Mouse (Mus musculus) stomach, embryonic 16.5 days (tissue): ENCODE results near the gene Tph1. TPM values are rescaled to one million over a fixed set of nuclear protein-coding genes. Genes with fewer than 3 reads are reported as not detected.

Experiments used
- ATAC-seq: fragments of 200-750 bp; cut with Nextera tagmentation; 2 replicates; pipeline ENCODE4 v1.8.0; 2017; ENCODE audit warnings: moderate number of reproducible peaks, moderate TSS enrichment; ENCODE audit not compliant: insufficient read depth, low FRiP score
- H3K27ac ChIP-seq: fragments of 300-500 bp; sonication (generic); 2 replicates; pipeline ENCODE4 v1.5.1; 2014; ENCODE audit warnings: low read length
- H3K27me3 ChIP-seq: fragments of 300-500 bp; sonication (generic); 2 replicates; pipeline ENCODE4 v1.6.1; 2014; ENCODE audit warnings: low read length, control low read depth, mixed read lengths; ENCODE audit not compliant: control insufficient read depth, insufficient read depth
- H3K36me3 ChIP-seq: fragments of 300-500 bp; sonication (generic); 2 replicates; pipeline ENCODE4 v1.6.1; 2014; ENCODE audit warnings: low read length; ENCODE audit not compliant: control insufficient read depth, insufficient read depth
- H3K4me1 ChIP-seq: fragments of 300-500 bp; sonication (generic); 2 replicates; pipeline ENCODE4 v1.6.1; 2014; ENCODE audit warnings: low read length, control low read depth, mixed read lengths; ENCODE audit not compliant: control insufficient read depth, insufficient read depth
- H3K4me2 ChIP-seq: fragments of 300-500 bp; sonication (generic); 2 replicates; pipeline ENCODE4 v1.6.1; 2014; ENCODE audit warnings: low read depth, low read length, mixed read lengths
- H3K4me3 ChIP-seq: fragments of 300-500 bp; sonication (generic); replicated peaks from 2 replicates; pipeline ENCODE4 v1.5.1; 2014; ENCODE audit warnings: mild to moderate bottlenecking, low read length
- H3K9ac ChIP-seq: fragments of 300-500 bp; sonication (generic); 2 replicates; pipeline ENCODE4 v1.6.1; 2014; ENCODE audit warnings: low read length
- H3K9me3 ChIP-seq: fragments of 300-500 bp; sonication (generic); replicated peaks from 2 replicates; pipeline ENCODE4 v1.6.1; 2016; ENCODE audit warnings: low read length, control low read depth; ENCODE audit not compliant: control insufficient read depth
- WGBS: fragments of 180-500 bp; shearing (Covaris S2); extraction: QIAGEN DNeasy Blood & Tissue Kit; methylation state at CpG from one replicate; pipeline ENCODE4 v1.1.7; 2014; 5-methylcytosine and 5-hydroxymethylcytosine counted together
- polyA plus RNA-seq: library from polyadenylated mRNA; unstranded; fragments of >200 nt; fragmentation: Nextera tagmentation; extraction: Ambion mirVana; gene quantifications from 2 replicates; pipeline ENCODE4 v1.2.1, GENCODE M21; 2015

Tph1 gene
- polyA plus RNA-seq, 1 experiment from 2014 or later, result 1.0 TPM

- H3K4me2 ChIP-seq, result no peak overlapping the region
- H3K36me3 ChIP-seq, result no peaks in the 10 kb centered on the region
- no peaks in the 10 kb centered on the region for H3K27me3 ChIP-seq
- WGBS, result 55% methylated on average over 6 of the region's 6 CpGs
- ATAC-seq, result no peak
- no peaks in the 10 kb centered on the region for H3K9me3 ChIP-seq
- no peaks in the 10 kb centered on the region for H3K4me1 ChIP-seq
- H3K27ac ChIP-seq, result no peak overlapping the region
- H3K4me3 ChIP-seq, result no peak overlapping the region
- no peak overlapping the region for H3K9ac ChIP-seq
These were observed 59.9 kb downstream of the Tph1 start for GRCm38 (mm10) chr7:46612421-46612937.

GRCm38 (mm10) chr7:46611970-46612369, 60.4 kb downstream of the Tph1 start:
- H3K4me2 ChIP-seq, result no peak overlapping the region
- no peaks in the 10 kb centered on the region for H3K27me3 ChIP-seq
- no peak overlapping the region for H3K27ac ChIP-seq
- H3K36me3 ChIP-seq, result no peaks in the 10 kb centered on the region
- H3K4me3 ChIP-seq, result no peak overlapping the region
- H3K4me1 ChIP-seq, result no peaks in the 10 kb centered on the region
- no peak for ATAC-seq
- H3K9ac ChIP-seq, result no peak overlapping the region
- 70% methylated on average over 9 of the region's 9 CpGs for WGBS
- no peaks in the 10 kb centered on the region for H3K9me3 ChIP-seq

- H3K4me2 ChIP-seq, result no peak overlapping the region
- no peaks in the 10 kb centered on the region for H3K27me3 ChIP-seq
- no peaks in the 10 kb centered on the region for H3K36me3 ChIP-seq
- H3K9me3 ChIP-seq, result no peaks in the 10 kb centered on the region
- H3K9ac ChIP-seq, result no peak overlapping the region
- ATAC-seq, result no peak
- no peaks in the 10 kb centered on the region for H3K4me1 ChIP-seq
- WGBS, result 77% methylated on average over 4 of the region's 4 CpGs
- no peak overlapping the region for H3K27ac ChIP-seq
- no peak overlapping the region for H3K4me3 ChIP-seq
These were observed 63.0 kb downstream of the Tph1 start for GRCm38 (mm10) chr7:46609317-46609716.

GRCm38 (mm10) chr7:46607428-46608055, 64.8 kb downstream of the Tph1 start:
- Histone ChIP-seq H3K4me3 (no peak overlapping the region), H3K4me2 (no peak overlapping the region), H3K4me1 (no peaks in the 10 kb centered on the region), H3K27me3 (no peaks in the 10 kb centered on the region), H3K36me3 (no peaks in the 10 kb centered on the region), H3K9ac (no peak overlapping the region), H3K27ac (no peak overlapping the region), H3K9me3 (no peaks in the 10 kb centered on the region)
- no peak for ATAC-seq
- WGBS, result 58% methylated on average over 11 of the region's 11 CpGs

- no peak overlapping the region for H3K4me3 ChIP-seq
- no peaks in the 10 kb centered on the region for H3K27me3 ChIP-seq
- no peak overlapping the region for H3K9ac ChIP-seq
- no peaks in the 10 kb centered on the region for H3K4me1 ChIP-seq
- 67% methylated on average over 8 of the region's 8 CpGs for WGBS
- no peak for ATAC-seq
- H3K4me2 ChIP-seq, result no peak overlapping the region
- no peak overlapping the region for H3K27ac ChIP-seq
- no peaks in the 10 kb centered on the region for H3K9me3 ChIP-seq
- no peaks in the 10 kb centered on the region for H3K36me3 ChIP-seq
These were observed 65.3 kb downstream of the Tph1 start for GRCm38 (mm10) chr7:46607031-46607426.

- no peak overlapping the region for H3K4me3 ChIP-seq
- no peaks in the 10 kb centered on the region for H3K36me3 ChIP-seq
- H3K4me2 ChIP-seq, result no peak overlapping the region
- no peaks in the 10 kb centered on the region for H3K9me3 ChIP-seq
- ATAC-seq, result peak; percentile 51; the same call in 1 of the 2 replicates
- H3K27ac ChIP-seq, result no peak overlapping the region
- no peak overlapping the region for H3K9ac ChIP-seq
- WGBS, result 82% methylated on average over 7 of the region's 7 CpGs
- no peaks in the 10 kb centered on the region for H3K4me1 ChIP-seq
- H3K27me3 ChIP-seq, result no peaks in the 10 kb centered on the region
These were observed 65.8 kb downstream of the Tph1 start for GRCm38 (mm10) chr7:46606391-46607030.

GRCm38 (mm10) chr7:46603051-46603450, 69.3 kb downstream of the Tph1 start:
- Histone ChIP-seq H3K4me2 (no peak overlapping the region), H3K9ac (no peak overlapping the region), H3K4me1 (no peaks in the 10 kb centered on the region), H3K9me3 (no peaks in the 10 kb centered on the region), H3K27ac (no peak overlapping the region), H3K27me3 (no peaks in the 10 kb centered on the region), H3K36me3 (no peaks in the 10 kb centered on the region), H3K4me3 (no peak overlapping the region)
- ATAC-seq, result no peak
- 81% methylated on average over 7 of the region's 7 CpGs for WGBS

GRCm38 (mm10) chr7:46602079-46602478, 70.3 kb downstream of the Tph1 start:
- no peak overlapping the region for H3K4me2 ChIP-seq
- H3K4me1 ChIP-seq, result no peaks in the 10 kb centered on the region
- no peak overlapping the region for H3K4me3 ChIP-seq
- H3K9ac ChIP-seq, result no peak overlapping the region
- no peaks in the 10 kb centered on the region for H3K9me3 ChIP-seq
- H3K27ac ChIP-seq, result no peak overlapping the region
- 66% methylated on average over 4 of the region's 4 CpGs for WGBS
- no peaks in the 10 kb centered on the region for H3K36me3 ChIP-seq
- peak; percentile 73; the same call in 1 of the 2 replicates for ATAC-seq
- H3K27me3 ChIP-seq, result no peaks in the 10 kb centered on the region

- no peaks in the 10 kb centered on the region for H3K9me3 ChIP-seq
- 67% methylated on average over 5 of the region's 5 CpGs for WGBS
- ATAC-seq, result no peak
These were observed 71.2 kb downstream of the Tph1 start for GRCm38 (mm10) chr7:46601097-46601496.

More at GRCm38 (mm10) chr7:46601097-46601496, 71.2 kb downstream of the Tph1 start:
- Histone ChIP-seq H3K9ac (no peak overlapping the region), H3K27ac (no peak overlapping the region), H3K27me3 (no peaks in the 10 kb centered on the region), H3K4me2 (no peak overlapping the region), H3K36me3 (no peaks in the 10 kb centered on the region), H3K4me1 (no peaks in the 10 kb centered on the region), H3K4me3 (no peak overlapping the region)
